ENCODE assay signal across 13 mouse cellular contexts in the genomic region with DNA sequence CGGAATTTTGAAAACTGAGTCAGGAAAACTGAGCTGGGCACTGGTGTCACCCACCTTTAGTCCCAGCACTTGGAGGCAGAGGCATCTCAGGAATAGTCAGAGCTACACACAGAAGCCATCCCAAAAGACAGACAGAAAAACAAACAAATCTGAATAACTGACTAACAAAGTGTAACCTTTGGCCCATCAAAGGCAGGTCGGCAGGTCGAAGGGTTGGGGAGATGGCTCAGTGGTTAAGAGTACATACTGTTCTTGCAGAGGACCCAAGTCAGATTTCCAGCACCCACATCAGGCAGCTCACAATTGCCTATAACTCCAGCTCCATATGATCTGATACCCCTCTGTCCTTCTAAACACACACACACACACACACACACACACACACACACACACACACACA.
"Had no signal": no experiment of that assay in that cellular context is flagged by ENCODE, and none has a peak within 500 bp of the region (broad histone marks: within the 10 kb centered on the region; RNA-seq: fewer than 3 reads in every experiment).

No protein-coding gene starts in this region.

- DNase-seq: lung, postnatal 14 days; thymus, adult 18-20 months; thymus, postnatal 14 days had no signal

- H3K4me3 ChIP-seq: intestine, embryonic 15.5 days; left cerebral cortex, adult 2 months; limb, embryonic 10.5 days; lung, embryonic 15.5 days; megakaryocyte, embryonic 14.5 days; midbrain, embryonic 15.5 days; neural tube, embryonic 12.5 days had no signal

- H3K9me3 ChIP-seq: intestine, embryonic 15.5 days; limb, embryonic 10.5 days; lung, embryonic 15.5 days; megakaryocyte, embryonic 14.5 days; midbrain, embryonic 15.5 days; neural tube, embryonic 12.5 days had no signal

- H3K9ac ChIP-seq: intestine, embryonic 15.5 days; lung, embryonic 15.5 days; midbrain, embryonic 15.5 days; neural tube, embryonic 12.5 days had no signal

- H3K36me3 ChIP-seq: intestine, embryonic 15.5 days; limb, embryonic 10.5 days; lung, embryonic 15.5 days; midbrain, embryonic 15.5 days; neural tube, embryonic 12.5 days had no signal

- H3K27me3 ChIP-seq: intestine, embryonic 15.5 days; lung, embryonic 15.5 days; megakaryocyte, embryonic 14.5 days; midbrain, embryonic 15.5 days; neural tube, embryonic 12.5 days had no signal

- ATAC-seq: intestine, embryonic 15.5 days; midbrain, embryonic 15.5 days had no signal

- H3K4me2 ChIP-seq: intestine, embryonic 15.5 days; lung, embryonic 15.5 days; midbrain, embryonic 11.5 days; midbrain, embryonic 15.5 days; neural tube, embryonic 12.5 days had no signal

- H3K27ac ChIP-seq: intestine, embryonic 15.5 days; left cerebral cortex, adult 2 months; limb, embryonic 10.5 days; lung, embryonic 15.5 days; macrophage; midbrain, embryonic 15.5 days; neural tube, embryonic 12.5 days; stomach, postnatal 0 days had no signal
